ENCODE assay signal across 28 mouse cellular contexts in the genomic region with DNA sequence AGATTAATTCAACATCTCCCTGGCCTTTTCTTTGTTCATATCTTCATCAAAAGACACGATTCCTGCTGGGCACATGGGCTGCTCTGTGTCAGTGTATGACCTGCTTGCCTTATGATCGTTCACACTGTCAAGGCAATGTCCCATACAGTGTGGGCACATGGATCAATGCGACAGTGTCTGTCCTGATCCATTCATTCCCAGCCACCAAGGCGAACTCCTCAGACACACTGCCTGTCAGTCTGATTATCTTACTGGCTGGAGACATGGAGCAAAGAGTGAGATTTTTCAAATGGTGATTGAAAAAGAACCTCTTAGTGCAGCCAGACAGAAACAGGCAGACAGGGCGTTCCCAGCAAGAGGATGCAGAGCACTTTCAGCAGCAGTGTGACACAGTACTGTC.
DNase-seq lines count a peak whose midpoint lies in the region; ATAC-seq and TF ChIP-seq lines count a peak whose summit lies in the region.
"Had no signal": no experiment of that assay in that cellular context is flagged by ENCODE, and none has a peak within 500 bp of the region (broad histone marks: within the 10 kb centered on the region; RNA-seq: fewer than 3 reads in every experiment).

No protein-coding gene starts in this region.

- no peaks in the 10 kb centered on the region for H3K9me3 ChIP-seq in midbrain, embryonic 10.5 days (replicated peaks)
- H3K9me3 ChIP-seq in midbrain, postnatal 0 days (ENCODE audit: low read length), result no peaks in the 10 kb centered on the region
- H3K9me3 ChIP-seq in hindbrain, embryonic 16.5 days (ENCODE audit: control insufficient read depth, low read length), result no peaks in the 10 kb centered on the region
- no peaks in the 10 kb centered on the region for H3K9me3 ChIP-seq in midbrain, embryonic 14.5 days (ENCODE audit: control insufficient read depth, low read length)
- H3K9me3 ChIP-seq: forebrain, embryonic 10.5 days; heart, embryonic 12.5 days; limb, embryonic 12.5 days; liver, embryonic 15.5 days had no signal

- no peak for TF ChIP-seq CTCF in midbrain, postnatal 0 days (IDR thresholded peaks at IDR 0.05)

- no peak overlapping the region for H3K4me3 ChIP-seq in midbrain, embryonic 10.5 days
- H3K4me3 ChIP-seq in midbrain, postnatal 0 days (ENCODE audit: low read depth, low read length), result no peak overlapping the region
- H3K4me3 ChIP-seq in hindbrain, embryonic 16.5 days (ENCODE audit: low read length), result no peak overlapping the region
- no peak overlapping the region for H3K4me3 ChIP-seq in midbrain, embryonic 14.5 days (replicated peaks; ENCODE audit: low read depth, low read length)
- H3K4me3 ChIP-seq: forebrain, embryonic 10.5 days; heart, embryonic 12.5 days; limb, embryonic 12.5 days; liver, embryonic 15.5 days had no signal

- H3K27ac ChIP-seq in midbrain, embryonic 10.5 days (replicated peaks), result no peak overlapping the region
- H3K27ac ChIP-seq in midbrain, postnatal 0 days (ENCODE audit: low read depth, low read length), result no peak overlapping the region
- H3K27ac ChIP-seq in hindbrain, embryonic 16.5 days (ENCODE audit: low read depth, low read length), result no peak overlapping the region
- no peak overlapping the region for H3K27ac ChIP-seq in midbrain, embryonic 14.5 days (replicated peaks; ENCODE audit: low read depth, low read length)
- H3K27ac ChIP-seq: forebrain, embryonic 10.5 days; limb, embryonic 12.5 days; liver, embryonic 15.5 days had no signal

- WGBS in midbrain, embryonic 10.5 days, result 75% methylated on average over 5 of the region's 5 CpGs
- 32% methylated on average over 5 of the region's 5 CpGs for WGBS in midbrain, postnatal 0 days
- WGBS in hindbrain, embryonic 16.5 days, result 62% methylated on average over 5 of the region's 5 CpGs
- 25% methylated on average over 5 of the region's 5 CpGs for WGBS in midbrain, embryonic 14.5 days

- H3K4me1 ChIP-seq in midbrain, embryonic 10.5 days, result peaks cover 18% of the 10 kb centered on the region
- no peaks in the 10 kb centered on the region for H3K4me1 ChIP-seq in midbrain, postnatal 0 days (ENCODE audit: insufficient read depth, low read length)
- H3K4me1 ChIP-seq in hindbrain, embryonic 16.5 days (ENCODE audit: control insufficient read depth, insufficient read depth, low read depth, low read length), result no peaks in the 10 kb centered on the region
- no peaks in the 10 kb centered on the region; the same call in 1 of the 2 replicates for H3K4me1 ChIP-seq in midbrain, embryonic 14.5 days (ENCODE audit: control insufficient read depth, insufficient read depth, low read length)
- H3K4me1 ChIP-seq: heart, embryonic 12.5 days; limb, embryonic 12.5 days; liver, embryonic 15.5 days had no signal

- no peak overlapping the region for H3K9ac ChIP-seq in midbrain, postnatal 0 days (replicated peaks; ENCODE audit: low read length, poor library complexity, severe bottlenecking)
- no peak overlapping the region for H3K9ac ChIP-seq in hindbrain, embryonic 16.5 days (ENCODE audit: low read depth, low read length)
- no peak overlapping the region for H3K9ac ChIP-seq in midbrain, embryonic 14.5 days (replicated peaks; ENCODE audit: low read length)
- H3K9ac ChIP-seq: heart, embryonic 12.5 days; limb, embryonic 12.5 days; liver, embryonic 15.5 days; lung, embryonic 14.5 days had no signal

- peak; percentile 31 for DNase-seq in midbrain, embryonic 10.5 days (ENCODE audit: low spot score)
- no peak for DNase-seq in midbrain, postnatal 0 days (ENCODE audit: low spot score)
- DNase-seq in midbrain, embryonic 14.5 days, result no peak
- DNase-seq in thymus, postnatal 36 days, result no peak
- no peak for DNase-seq in gastrocnemius, postnatal 25 days
- DNase-seq in adrenal gland, adult (ENCODE audit: inconsistent age in 2 of 2, low spot score in 1 of 2), result no peak
- DNase-seq: adrenal gland, adult 8-10 months; B cell, adult 2 months; cerebellum, adult 2 months; cerebellum, postnatal 14 days; gastrocnemius, postnatal 10 days; heart, adult 18-20 months; heart, postnatal 4 days; kidney, adult 11 months; kidney, postnatal 14 days; layer of hippocampus, adult 9-11 months; lung, embryonic 14.5 days; lung, postnatal 14 days; spleen, adult 18-20 months; thymus, adult 18-20 months; thymus, postnatal 4 days had no signal

- ATAC-seq in midbrain, postnatal 0 days (ENCODE audit: low FRiP score), result no peak
- ATAC-seq in hindbrain, embryonic 16.5 days, result 0 out of 2 replicates have a peak, but pooled peaks have one; percentile 50
- ATAC-seq in midbrain, embryonic 14.5 days (ENCODE audit: low FRiP score, low TSS enrichment), result peak; percentile 34; the same call in 1 of the 2 replicates
- ATAC-seq: activated CD4-positive, CD25-positive, alpha-beta regulatory T cell, adult 4 months; inflammation-experienced regulatory T-cells, adult 6 months had no signal

- no peaks in the 10 kb centered on the region for H3K36me3 ChIP-seq in midbrain, embryonic 10.5 days
- H3K36me3 ChIP-seq in midbrain, postnatal 0 days (ENCODE audit: insufficient read depth, low read length), result no peaks in the 10 kb centered on the region
- no peaks in the 10 kb centered on the region for H3K36me3 ChIP-seq in hindbrain, embryonic 16.5 days (ENCODE audit: control insufficient read depth, insufficient read depth, low read length)
- no peaks in the 10 kb centered on the region for H3K36me3 ChIP-seq in midbrain, embryonic 14.5 days (ENCODE audit: control insufficient read depth, insufficient read depth, low read length)
- H3K36me3 ChIP-seq: heart, embryonic 12.5 days; limb, embryonic 12.5 days; liver, embryonic 15.5 days had no signal

- no peaks in the 10 kb centered on the region for H3K27me3 ChIP-seq in midbrain, embryonic 10.5 days (ENCODE audit: low read depth, poor library complexity, severe bottlenecking)
- H3K27me3 ChIP-seq in midbrain, postnatal 0 days (ENCODE audit: insufficient read depth, low read length), result no peaks in the 10 kb centered on the region
- H3K27me3 ChIP-seq in hindbrain, embryonic 16.5 days (replicated peaks; ENCODE audit: control insufficient read depth, insufficient read depth, low read length), result no peaks in the 10 kb centered on the region
- no peaks in the 10 kb centered on the region for H3K27me3 ChIP-seq in midbrain, embryonic 14.5 days (ENCODE audit: control insufficient read depth, insufficient read depth, low read length)
- H3K27me3 ChIP-seq: heart, embryonic 12.5 days; limb, embryonic 12.5 days; liver, embryonic 15.5 days had no signal

- H3K4me2 ChIP-seq in midbrain, postnatal 0 days (ENCODE audit: low read depth, low read length, poor library complexity, severe bottlenecking), result no peak overlapping the region
- no peak overlapping the region for H3K4me2 ChIP-seq in hindbrain, embryonic 16.5 days (ENCODE audit: low read length)
- no peak overlapping the region for H3K4me2 ChIP-seq in midbrain, embryonic 14.5 days (ENCODE audit: low read length)
- H3K4me2 ChIP-seq: heart, embryonic 12.5 days; limb, embryonic 12.5 days; liver, embryonic 15.5 days; lung, embryonic 14.5 days had no signal
